Mouse (Mus musculus) 416B (cell line): ENCODE results near the gene Ggt7.
"Not testable (repeated sequence)": the region's sequence is repeated elsewhere in the genome, so short reads cannot be mapped to it uniquely, and the experiment has no call there.

Source experiments
- DNase-seq: peaks from one replicate; pipeline ENCODE4 v3.0.0; 2011; ENCODE audit warnings: low read depth

Gene Ggt7

DNA sequence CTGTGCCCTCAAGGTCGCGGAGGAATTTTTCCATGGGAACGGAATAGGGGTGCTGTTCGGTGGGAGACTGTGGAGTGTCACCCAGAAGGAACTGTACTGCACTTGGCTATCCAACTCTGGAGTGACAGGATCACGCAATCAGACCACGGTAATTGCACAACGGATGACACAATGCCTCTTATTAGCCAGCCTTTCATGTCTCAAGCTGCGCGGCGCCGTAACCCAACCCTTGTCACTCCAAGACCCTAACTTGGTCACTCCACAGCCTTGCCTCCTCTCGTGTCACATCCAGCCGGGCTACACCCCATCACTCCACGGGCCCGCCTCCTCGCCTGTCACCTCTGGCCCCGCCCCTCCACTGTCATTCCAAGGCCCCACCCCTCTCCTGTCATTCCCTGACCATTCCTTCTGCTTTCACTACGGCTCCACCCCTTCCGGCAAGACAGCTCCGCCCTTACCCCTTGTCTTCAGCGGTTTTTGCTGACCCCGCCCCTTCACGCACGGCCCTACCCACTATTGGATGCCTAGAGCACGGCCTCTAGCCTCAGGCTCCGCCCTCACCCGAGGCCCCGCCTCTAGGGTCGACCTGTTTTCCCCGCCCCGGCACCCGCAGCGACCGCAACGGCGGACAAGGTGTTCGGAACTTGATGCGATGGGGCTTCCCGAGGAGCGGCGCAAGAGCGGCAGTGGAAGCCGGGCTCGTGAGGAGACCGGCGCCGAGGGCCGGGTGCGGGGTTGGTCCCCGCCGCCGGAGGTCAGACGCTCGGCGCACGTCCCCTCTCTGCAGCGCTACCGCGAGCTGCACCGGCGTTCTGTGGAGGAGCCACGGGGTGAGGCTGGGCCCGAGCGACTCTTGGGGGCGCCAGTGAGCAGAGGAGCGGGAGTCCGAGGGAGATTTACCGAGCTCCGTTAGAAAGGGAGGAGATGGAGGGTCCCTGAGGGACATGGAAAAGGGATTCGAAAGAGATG lies at the start of gene Ggt7, which contains the start of gene Acss2:
TSS of gene Ggt7 (minus strand) at position 783 of the 969 bp plus-strand sequence.
TSS of gene Acss2 (plus strand) at position 494 of the 969 bp plus-strand sequence.
- peak; percentile 100 for DNase-seq

DNA sequence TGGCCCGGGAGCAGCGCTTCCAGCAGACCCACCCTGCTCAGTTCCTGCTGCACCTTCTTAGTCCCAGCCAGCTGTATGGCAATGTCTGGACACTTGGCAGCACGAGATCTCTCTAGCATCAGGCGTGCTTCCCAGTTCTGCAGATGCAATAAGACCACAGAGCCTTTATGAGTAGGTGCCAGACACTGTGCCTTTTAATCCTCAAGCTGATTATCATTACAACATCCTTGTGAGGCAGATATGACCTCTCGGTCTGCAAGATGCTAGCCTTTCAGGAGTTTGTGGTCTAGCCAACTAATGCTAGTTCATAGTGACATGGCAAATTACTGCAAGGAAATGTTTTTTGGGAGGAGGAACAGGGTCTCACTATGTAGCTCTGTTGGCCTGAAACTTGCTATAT lies 49.7 kb upstream of the Ggt7 start:
- DNase-seq: peak; percentile 79

GRCm38 (mm10) chr2:155562934-155563333 lies 44.9 kb upstream of the Ggt7 start:
- DNase-seq: no peak

DNA sequence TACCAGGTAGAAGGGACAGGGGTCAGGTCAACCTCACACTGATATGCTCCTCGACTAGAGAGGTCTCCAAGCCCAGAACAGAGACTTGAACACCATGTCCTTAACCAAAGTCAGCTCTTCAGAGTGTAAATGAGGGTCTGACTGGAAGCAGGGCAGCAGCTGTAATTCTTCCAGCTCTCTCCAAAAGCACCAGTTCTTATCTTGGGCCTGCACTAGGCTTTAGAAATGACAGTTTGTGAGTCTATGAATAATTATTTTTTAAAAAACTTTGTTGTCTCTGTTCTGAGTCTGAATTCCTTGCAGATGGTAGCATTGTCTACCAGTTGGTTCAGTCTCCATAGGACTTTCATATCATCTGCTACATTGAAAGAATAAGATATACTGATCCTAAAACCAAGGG lies 44.2 kb upstream of the Ggt7 start:
- DNase-seq: no peak

DNA sequence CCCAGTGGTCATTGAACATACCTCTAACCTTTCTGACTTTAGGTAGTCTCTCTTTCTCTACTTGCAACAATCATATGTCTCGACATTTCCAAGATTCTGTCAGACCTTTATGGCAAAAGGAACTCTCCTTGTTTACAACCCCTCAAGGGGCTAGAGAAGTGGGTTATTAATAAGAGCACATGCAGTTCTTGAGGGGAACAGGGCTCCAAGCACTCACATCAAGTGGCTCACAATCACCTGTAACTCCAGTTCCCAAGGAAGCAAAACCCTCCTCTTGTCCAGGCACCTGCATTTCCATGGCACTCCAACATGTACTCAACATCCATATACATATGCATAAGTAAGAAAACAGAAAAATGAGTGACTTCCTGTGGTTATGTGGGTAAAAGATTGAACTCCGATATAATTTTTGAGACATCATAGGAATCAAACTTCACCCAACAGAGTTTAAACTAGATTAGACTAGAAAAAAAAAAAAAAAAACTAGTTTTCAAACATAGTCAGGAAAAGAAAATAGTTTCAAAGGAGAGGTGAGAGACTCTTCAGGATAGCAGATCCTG lies 36.5 kb upstream of the Ggt7 start:
- DNase-seq: peak; percentile 53

GRCm38 (mm10) chr2:155552949-155553354 lies 34.9 kb upstream of the Ggt7 start:
- DNase-seq: peak; percentile 80

DNA sequence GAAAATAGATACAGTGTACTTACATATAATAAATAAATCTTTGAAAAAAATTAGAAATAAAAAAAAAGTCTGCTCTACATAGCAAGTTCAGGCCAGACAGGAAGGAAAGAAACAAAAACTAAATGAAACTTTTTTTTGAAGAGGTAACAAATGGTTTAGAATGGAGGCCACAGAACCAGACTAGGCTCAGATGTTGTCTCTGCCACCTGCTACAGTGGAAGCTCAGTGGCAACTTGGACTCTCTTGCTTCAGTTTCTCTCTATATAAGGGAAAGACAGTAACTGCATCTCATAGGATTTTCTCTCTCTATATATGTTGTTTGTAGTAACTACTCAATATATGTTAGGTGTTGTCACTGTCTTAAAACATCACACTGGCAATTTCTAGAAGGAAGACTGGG lies 34.3 kb upstream of the Ggt7 start:
- DNase-seq: no peak

GRCm38 (mm10) chr2:155546955-155547354 lies 28.9 kb upstream of the Ggt7 start:
- no peak for DNase-seq

- peak; percentile 70 for DNase-seq
These were observed 22.9 kb upstream of the Ggt7 start for GRCm38 (mm10) chr2:155540822-155541458.

GRCm38 (mm10) chr2:155539696-155540095 lies 21.7 kb upstream of the Ggt7 start:
- no peak for DNase-seq

DNA sequence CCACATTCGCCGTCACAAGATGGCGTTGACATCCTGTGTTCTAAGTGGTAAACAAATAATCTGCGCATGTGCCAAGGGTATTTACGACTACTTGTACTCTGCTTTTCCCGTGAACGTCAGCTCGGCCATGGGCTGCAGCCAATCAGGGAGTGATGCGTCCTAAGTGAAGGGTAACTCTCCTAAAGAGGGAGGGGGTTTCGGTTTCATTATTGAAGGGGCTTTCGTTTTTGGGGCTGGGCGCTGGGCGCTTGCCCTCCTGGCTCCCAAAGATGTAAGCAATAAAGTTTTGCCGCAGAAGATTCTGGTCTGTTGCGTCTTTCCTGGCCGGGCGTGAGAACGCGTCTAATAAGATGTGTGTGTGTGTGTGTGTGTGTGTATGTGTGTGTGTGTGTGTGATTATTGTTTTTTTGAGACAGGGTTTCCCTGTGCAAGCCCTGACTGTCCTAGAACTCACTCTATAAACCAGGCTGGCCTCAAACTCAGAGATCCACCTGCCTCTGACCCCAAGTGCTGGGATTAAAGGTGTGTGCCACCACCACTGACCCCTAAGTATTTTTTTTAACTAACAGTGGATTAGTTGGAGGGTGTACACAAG lies 20.5 kb upstream of the Ggt7 start:
- not testable (repeated sequence) for DNase-seq

DNA sequence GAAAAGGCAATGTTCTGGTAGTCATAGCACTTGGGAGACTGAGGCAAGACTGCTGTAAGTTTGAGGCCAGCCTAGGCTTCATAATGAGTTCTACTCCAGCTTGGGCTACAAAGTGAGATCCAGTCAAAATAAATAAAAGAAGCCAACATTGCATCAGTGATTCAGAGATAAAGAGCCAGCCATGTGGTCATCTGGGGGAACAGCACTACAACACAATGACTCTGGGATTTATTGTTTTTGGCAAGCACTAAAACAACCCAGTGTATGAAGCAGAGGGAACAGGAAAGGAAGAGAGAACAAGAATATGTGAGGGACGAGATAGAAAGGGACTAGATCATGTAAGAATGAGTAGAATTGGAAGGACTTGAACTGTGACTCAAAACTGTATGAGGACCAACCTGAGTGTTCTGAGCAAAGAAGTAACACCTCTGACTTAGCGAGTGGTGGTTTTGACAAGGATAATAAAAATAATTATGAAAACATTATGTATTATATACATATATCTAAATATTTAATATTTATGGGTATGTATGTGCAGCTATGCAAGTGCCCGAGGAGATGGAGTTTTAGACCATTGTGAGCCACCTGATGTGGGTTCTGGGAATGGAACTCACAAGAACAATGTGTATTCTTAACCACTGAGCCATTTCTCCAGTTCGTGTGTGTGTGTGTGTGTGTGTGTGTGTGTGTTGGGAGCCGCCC lies 19.9 kb upstream of the Ggt7 start:
- DNase-seq: peak; percentile 58

GRCm38 (mm10) chr2:155536292-155536691 lies 18.3 kb upstream of the Ggt7 start:
- no peak for DNase-seq

DNA sequence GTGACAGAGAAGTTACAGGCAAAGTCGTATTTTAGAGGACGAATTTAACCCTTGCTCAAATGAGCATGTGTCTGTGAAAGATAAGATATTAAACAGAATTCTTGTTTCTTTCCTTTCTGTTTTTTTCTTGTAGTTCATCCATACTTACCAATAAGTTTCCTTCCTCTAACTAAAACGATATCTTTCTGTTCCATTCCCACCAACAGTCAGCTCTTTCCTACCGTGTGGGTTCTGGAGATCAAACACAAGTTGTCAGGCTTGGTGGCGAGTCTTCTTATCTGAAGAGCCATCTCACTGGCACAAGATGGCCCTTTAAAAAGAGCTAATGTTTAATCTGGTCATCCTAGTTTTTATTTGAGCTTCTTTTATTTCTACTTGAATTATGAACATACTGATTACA lies 9.3 kb upstream of the Ggt7 start:
- peak; percentile 78 for DNase-seq

- DNase-seq: peak; percentile 91
These were observed 6.3 kb upstream of the Ggt7 start for GRCm38 (mm10) chr2:155524378-155524777.

DNA sequence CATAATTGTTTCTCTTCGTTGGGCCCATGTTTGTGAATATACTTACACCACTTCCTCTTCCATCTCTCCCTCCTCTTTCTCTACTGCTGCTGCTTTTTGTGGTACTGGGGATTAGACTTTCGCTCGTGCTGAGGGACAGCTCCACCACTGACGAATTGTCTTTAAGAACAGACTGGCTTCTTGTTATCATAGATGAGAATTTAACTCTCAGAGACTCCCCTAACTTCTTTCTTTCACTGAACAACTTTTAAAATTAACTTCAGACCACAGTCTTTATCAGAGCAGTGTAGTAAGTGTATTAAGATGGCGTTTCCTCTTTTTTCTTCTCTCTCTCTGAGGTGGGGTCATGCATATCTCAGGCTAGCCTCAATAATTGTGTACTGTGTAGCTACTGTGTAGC lies 5.7 kb upstream of the Ggt7 start:
- no peak for DNase-seq

DNA sequence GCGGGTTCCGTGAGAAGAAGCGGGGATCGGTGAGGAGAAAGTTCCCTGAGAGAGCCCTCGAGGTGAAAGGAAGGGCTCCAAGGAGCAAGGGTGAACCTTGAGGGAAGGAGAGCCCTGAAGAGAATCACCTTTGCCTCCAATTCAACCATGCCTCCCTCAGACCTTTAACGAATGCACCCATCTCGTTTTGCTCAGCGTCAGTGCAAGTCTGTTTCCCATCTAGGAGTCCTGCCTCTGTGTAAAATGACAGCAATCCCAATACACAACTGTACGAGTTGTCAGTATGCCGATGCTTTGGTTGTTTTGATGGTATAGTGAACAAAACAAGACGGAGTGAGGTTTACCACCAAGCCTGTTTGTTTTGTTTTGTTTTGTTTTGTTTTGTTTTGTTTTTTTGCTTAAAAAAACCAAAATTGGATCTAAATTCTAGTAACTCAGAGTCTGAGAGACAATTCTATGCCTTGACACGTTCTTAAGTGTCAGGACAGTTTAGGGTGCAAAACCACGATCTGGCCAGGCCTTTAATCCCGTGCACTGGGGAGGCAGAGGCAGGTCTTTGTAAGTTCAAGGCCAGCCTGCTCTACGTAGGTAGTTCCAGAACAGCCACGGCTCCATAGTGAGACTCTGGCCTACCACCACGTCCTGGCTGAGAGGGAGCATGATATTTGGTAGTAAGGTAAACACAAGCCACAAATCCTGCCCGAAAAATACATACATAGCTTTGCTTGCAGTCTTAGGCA lies 664 bp upstream of the Ggt7 start:
- peak; percentile 65 for DNase-seq

DNA sequence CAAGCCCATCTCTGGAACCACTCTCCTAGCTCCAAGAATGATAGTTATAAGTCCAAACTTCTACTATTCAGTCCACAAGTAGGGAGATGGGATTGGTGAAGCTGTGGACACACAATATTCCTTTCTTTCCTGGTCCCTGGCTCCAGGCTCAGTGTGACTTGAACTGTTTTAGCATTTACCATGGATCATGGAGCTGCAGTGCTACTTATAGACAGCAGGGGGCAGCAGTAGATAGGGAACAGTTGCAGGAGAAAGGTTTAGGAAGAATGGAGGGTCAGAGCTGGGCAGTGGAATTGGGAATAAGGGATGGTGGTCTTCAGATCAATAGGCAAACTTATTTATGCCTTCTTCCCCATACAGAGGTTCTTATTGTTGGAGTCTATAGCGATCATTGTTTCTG lies 2.1 kb downstream of the Ggt7 start:
- peak; percentile 71 for DNase-seq

DNA sequence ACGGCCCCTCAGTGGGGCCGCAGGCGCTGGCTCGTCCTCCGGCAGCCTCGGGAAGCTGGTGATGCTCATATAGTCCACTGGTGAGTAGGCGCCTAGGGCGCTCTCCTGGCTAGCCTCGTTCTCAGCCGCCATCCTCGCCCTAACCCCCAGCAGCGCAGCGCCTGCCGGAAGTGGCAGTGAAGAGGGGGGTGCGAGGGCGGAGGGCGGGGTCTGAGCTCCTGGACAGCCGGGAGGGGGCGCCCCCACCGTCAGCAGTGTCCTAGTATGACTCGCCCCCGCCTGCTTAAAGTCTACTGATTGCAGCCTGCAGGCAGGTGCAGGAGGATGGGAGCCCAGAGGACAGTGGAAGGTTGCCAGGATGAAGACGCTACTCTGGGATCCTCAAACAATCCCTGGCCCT lies 3.4 kb downstream of the Ggt7 start:
- DNase-seq: peak; percentile 67

DNA sequence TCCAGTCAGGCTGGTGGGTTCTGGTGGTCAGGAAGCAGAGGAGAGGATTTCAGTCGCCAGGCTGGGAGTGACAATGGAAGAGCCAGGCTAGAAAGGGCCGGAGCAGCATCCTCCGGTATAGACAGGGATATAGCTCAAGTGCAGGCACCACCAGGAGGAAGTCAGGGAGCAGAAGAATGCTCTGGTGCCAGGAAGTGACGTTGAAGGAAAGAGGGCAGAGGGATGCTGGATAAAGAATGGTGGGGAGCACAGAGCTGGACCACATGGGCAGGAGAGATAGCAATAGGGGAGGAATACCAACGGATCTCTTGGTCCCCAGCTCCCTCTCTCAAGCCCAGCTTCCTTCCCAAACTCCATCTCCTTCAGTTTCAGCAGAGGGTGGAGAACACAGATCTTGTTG lies 4.5 kb downstream of the Ggt7 start:
- no peak for DNase-seq

DNA sequence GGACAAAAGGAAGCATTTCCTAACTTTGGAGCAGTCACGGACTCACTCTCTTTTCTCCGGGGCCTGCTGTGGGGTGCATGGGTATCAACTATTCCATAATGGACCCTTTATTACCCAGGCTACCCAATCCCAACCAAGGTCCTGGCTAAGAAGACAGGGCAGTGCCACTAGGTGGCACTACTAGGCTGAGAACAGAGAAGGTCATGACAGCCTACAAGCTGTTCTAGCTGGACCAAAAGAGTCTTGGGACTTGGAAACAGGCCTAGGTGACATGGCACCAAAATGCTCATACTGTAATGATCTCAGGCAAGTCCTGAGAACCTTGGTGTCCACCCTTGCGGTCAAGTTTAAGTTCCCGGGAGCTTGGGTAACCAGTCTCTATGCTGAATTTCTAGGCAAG lies 5.6 kb downstream of the Ggt7 start:
- DNase-seq: peak; percentile 81
